Mouse (Mus musculus): ENCODE results near the gene Lpo. TPM values are rescaled to one million over a fixed set of nuclear protein-coding genes. Genes with fewer than 3 reads are reported as not detected.
"Not testable (repeated sequence)": the region's sequence is repeated elsewhere in the genome, so short reads cannot be mapped to it uniquely, and the experiment has no call there.

The Lpo gene
- 0.08 TPM in 1 of 2 replicates, not detected in the other for polyA plus RNA-seq (2014; fragmentation: Nextera tagmentation; extraction: Ambion mirVana)

DNA sequence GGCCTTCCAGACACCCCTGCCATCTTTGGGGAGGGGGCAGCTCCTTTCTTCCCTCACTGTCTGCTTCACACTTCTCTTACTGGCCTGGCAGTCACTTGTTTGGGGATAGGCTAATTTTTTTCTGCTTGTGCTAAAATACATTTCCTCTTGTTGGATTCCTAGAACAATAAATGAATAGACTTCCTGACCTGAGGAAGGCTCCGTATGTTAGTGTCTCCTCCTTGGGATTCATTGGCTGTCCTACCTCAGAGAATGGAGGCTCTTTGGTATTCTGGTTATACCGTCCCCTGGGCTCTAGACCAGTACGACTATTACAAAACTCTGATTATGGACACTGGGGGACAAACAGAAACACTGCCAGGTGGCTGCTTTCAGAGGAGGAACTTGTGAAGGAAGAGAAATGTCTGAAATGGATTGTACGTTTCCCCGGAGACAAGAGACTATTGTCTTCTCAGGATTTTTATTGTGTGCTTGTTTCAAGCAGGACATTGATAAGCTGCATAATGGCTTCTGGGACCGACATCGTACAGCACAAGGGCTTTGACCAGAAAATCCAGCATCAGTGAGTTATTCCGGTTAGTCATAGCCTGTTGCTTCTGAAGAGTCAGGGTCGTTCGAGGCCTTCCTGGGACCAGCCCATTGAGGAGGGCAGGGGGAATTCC lies at the start of gene Lpo:
Gene Lpo (minus strand): TSS at position 51 of the 662 bp plus-strand sequence.
- DNase-seq (ENCODE audit: low spot score) (no peak), ATAC-seq (replicated peaks; ENCODE audit: low FRiP score, low TSS enrichment, low read depth) (no peak)
- no peak within 1 kb of the TSS for H3K27ac ChIP-seq (ENCODE audit: low read depth)
- no peak within 1 kb of the TSS for H3K4me2 ChIP-seq (ENCODE audit: low read length)
- H3K9me3 ChIP-seq (ENCODE audit: control insufficient read depth, low read length), result no peaks in the 10 kb centered on the region
- H3K4me1 ChIP-seq (replicated peaks; ENCODE audit: control insufficient read depth, insufficient read depth, low read length), result no peaks in the 10 kb centered on the region
- H3K9ac ChIP-seq (ENCODE audit: low read length), result no peak within 1 kb of the TSS
- 58% methylated on average over 10 of the region's 10 CpGs for WGBS
- no peak within 1 kb of the TSS for H3K4me3 ChIP-seq (ENCODE audit: low read depth, low read length)
- no peaks in the 10 kb centered on the region for H3K27me3 ChIP-seq (replicated peaks; ENCODE audit: control insufficient read depth, insufficient read depth, low read length)
- no peaks in the 10 kb centered on the region for H3K36me3 ChIP-seq (ENCODE audit: control insufficient read depth, insufficient read depth, low read length)

DNA sequence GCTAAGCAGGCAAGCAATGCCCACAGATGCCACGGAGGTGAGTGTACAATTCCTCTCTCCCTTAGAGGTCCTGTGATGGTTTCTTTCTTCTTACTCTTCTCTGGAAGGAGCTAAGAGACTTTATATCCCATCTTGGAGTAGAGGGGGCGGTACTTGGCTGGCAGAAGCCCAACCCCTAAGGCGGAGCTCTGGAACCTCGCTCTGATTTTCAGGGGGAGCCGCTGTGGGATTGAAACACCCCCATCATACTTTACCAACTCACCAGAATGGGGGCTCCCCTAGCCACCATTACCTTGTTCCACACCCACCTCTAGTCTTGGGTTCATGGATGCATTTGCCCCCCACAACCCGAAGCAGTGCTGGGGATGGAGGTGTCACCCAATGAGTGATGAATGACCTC lies 47.3 kb upstream of the Lpo start, which contains the start of gene Epx:
Gene Epx (minus strand): TSS at position 101 of the 400 bp plus-strand sequence.
- H3K4me1 ChIP-seq (replicated peaks; ENCODE audit: control insufficient read depth, insufficient read depth, low read length), result no peaks in the 10 kb centered on the region
- 73% methylated on average over 6 of the region's 6 CpGs for WGBS
- H3K27ac ChIP-seq (ENCODE audit: low read depth), result no peak within 1 kb of the TSS
- no peaks in the 10 kb centered on the region for H3K36me3 ChIP-seq (ENCODE audit: control insufficient read depth, insufficient read depth, low read length)
- no peaks in the 10 kb centered on the region for H3K9me3 ChIP-seq (ENCODE audit: control insufficient read depth, low read length)
- DNase-seq (ENCODE audit: low spot score), result no peak
- H3K4me3 ChIP-seq (ENCODE audit: low read depth, low read length), result no peak within 1 kb of the TSS
- H3K9ac ChIP-seq (ENCODE audit: low read length), result no peak within 1 kb of the TSS
- H3K4me2 ChIP-seq (ENCODE audit: low read length), result no peak within 1 kb of the TSS
- no peaks in the 10 kb centered on the region for H3K27me3 ChIP-seq (replicated peaks; ENCODE audit: control insufficient read depth, insufficient read depth, low read length)
- ATAC-seq (replicated peaks; ENCODE audit: low FRiP score, low TSS enrichment, low read depth), result no peak

DNA sequence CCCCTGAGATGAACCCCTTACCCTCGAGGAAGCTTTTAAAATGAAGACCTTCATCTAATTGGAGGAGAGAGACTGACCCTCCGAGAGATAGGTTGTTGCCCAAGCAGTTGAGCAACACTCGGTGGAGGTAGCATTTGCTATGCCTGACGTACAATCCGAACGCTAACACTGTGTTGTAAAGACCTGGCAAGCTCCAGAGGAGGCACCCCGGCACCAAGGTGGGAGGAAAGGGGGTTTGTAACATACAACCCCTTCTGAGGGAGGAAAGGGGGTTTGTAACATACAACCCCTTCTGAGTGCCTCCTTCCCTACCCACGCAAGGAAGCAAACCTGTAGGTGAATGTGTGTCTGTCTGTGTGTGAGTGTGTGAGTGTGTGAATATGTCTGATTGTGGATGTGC lies 43.7 kb upstream of the Lpo start:
- Histone ChIP-seq H3K4me2 (ENCODE audit: low read length) (no peak overlapping the region), H3K27me3 (replicated peaks; ENCODE audit: control insufficient read depth, insufficient read depth, low read length) (no peaks in the 10 kb centered on the region), H3K36me3 (ENCODE audit: control insufficient read depth, insufficient read depth, low read length) (no peaks in the 10 kb centered on the region), H3K27ac (ENCODE audit: low read depth) (no peak overlapping the region), H3K9ac (ENCODE audit: low read length) (no peak overlapping the region), H3K9me3 (ENCODE audit: control insufficient read depth, low read length) (no peaks in the 10 kb centered on the region), H3K4me1 (replicated peaks; ENCODE audit: control insufficient read depth, insufficient read depth, low read length) (no peaks in the 10 kb centered on the region), H3K4me3 (ENCODE audit: low read depth, low read length) (no peak overlapping the region)
- no peak for ATAC-seq (replicated peaks; ENCODE audit: low FRiP score, low TSS enrichment, low read depth)
- DNase-seq (ENCODE audit: low spot score), result no peak
- 36% methylated on average over 8 of the region's 8 CpGs for WGBS

DNA sequence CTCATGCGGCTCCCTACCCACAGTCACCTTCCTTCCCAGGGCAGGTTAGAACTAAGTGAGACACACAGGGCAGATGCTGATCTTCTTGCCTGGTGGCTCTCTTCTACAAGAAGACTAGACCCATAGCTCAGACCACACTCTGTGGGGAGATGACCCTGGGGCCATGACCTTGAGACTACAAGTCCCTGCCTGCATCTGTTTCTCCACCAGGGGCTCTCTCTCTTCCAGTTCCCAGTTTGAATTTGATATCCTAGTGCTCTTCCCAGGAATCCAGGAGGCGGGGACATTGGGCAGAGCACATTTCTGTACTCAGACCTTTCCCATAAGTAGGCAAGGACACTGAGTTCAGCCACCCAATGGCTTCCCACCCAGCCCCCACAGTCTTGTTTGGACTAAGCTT lies 42.0 kb upstream of the Lpo start:
- 73% methylated on average over 2 of the region's 2 CpGs for WGBS
- no peaks in the 10 kb centered on the region for H3K9me3 ChIP-seq (ENCODE audit: control insufficient read depth, low read length)
- no peaks in the 10 kb centered on the region for H3K4me1 ChIP-seq (replicated peaks; ENCODE audit: control insufficient read depth, insufficient read depth, low read length)

DNA sequence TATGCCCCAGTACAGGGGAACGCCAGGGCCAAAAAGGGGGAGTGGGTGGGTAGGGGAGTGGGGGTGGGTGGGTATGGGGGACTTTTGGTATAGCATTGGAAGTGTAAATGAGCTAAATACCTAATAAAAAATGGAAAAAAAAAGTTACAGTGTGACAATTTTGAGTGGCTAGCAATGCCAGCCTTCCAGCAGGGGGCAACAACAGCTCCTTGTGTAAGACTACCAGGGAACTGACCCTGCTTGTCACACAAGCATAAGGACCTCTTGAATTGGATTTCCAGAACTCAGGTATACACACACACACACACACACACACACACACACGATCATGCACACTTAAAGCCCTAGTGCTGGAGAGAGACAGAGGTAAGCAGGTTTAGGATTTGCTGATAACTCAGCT lies 38.8 kb upstream of the Lpo start:
- not testable (repeated sequence) for H3K9ac ChIP-seq (ENCODE audit: low read length); ATAC-seq (replicated peaks; ENCODE audit: low FRiP score, low TSS enrichment, low read depth); H3K4me2 ChIP-seq (ENCODE audit: low read length); DNase-seq (ENCODE audit: low spot score); H3K9me3 ChIP-seq (ENCODE audit: control insufficient read depth, low read length); H3K4me3 ChIP-seq (ENCODE audit: low read depth, low read length); H3K4me1 ChIP-seq (replicated peaks; ENCODE audit: control insufficient read depth, insufficient read depth, low read length); H3K27ac ChIP-seq (ENCODE audit: low read depth); H3K27me3 ChIP-seq (replicated peaks; ENCODE audit: control insufficient read depth, insufficient read depth, low read length)
- H3K36me3 ChIP-seq (ENCODE audit: control insufficient read depth, insufficient read depth, low read length), result peaks cover 15% of the 10 kb centered on the region
- 84% methylated on average over 1 of the region's 2 CpGs for WGBS

More for the DNA sequence above, 42.0 kb upstream of the Lpo start:
- Histone ChIP-seq H3K9ac (ENCODE audit: low read length) (no peak overlapping the region), H3K4me3 (ENCODE audit: low read depth, low read length) (no peak overlapping the region), H3K4me2 (ENCODE audit: low read length) (no peak overlapping the region), H3K36me3 (ENCODE audit: control insufficient read depth, insufficient read depth, low read length) (no peaks in the 10 kb centered on the region), H3K27ac (ENCODE audit: low read depth) (no peak overlapping the region), H3K27me3 (replicated peaks; ENCODE audit: control insufficient read depth, insufficient read depth, low read length) (no peaks in the 10 kb centered on the region)
- DNase-seq (ENCODE audit: low spot score) (no peak), ATAC-seq (replicated peaks; ENCODE audit: low FRiP score, low TSS enrichment, low read depth) (no peak)

DNA sequence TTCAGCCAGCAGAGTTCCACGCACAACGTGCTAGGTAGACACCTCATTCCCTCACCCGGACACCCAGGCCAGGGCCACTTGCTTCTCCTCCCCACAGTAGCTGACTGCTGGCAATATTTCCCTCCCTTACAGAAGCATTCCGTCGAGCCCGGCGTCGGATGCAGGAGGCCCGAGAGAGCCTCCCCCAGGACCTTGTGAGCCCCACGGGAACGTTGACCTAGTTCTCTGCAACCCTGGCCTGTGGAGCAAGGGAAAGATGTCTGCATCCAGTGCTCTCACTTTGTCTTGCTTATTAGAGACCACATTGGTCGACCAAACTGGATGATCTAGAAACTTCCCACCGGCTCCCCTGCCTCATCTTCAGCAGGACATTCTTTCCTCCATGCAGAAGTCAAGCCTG lies 34.7 kb upstream of the Lpo start:
- Histone ChIP-seq H3K9me3 (ENCODE audit: control insufficient read depth, low read length) (no peaks in the 10 kb centered on the region), H3K4me1 (replicated peaks; ENCODE audit: control insufficient read depth, insufficient read depth, low read length) (no peaks in the 10 kb centered on the region), H3K27ac (ENCODE audit: low read depth) (no peak overlapping the region), H3K27me3 (replicated peaks; ENCODE audit: control insufficient read depth, insufficient read depth, low read length) (no peaks in the 10 kb centered on the region), H3K4me2 (ENCODE audit: low read length) (no peak overlapping the region), H3K4me3 (ENCODE audit: low read depth, low read length) (no peak overlapping the region), H3K36me3 (ENCODE audit: control insufficient read depth, insufficient read depth, low read length) (peaks cover 35% of the 10 kb centered on the region), H3K9ac (ENCODE audit: low read length) (no peak overlapping the region)
- ATAC-seq (replicated peaks; ENCODE audit: low FRiP score, low TSS enrichment, low read depth) (no peak), DNase-seq (ENCODE audit: low spot score) (no peak)
- 90% methylated on average over 13 of the region's 13 CpGs for WGBS

DNA sequence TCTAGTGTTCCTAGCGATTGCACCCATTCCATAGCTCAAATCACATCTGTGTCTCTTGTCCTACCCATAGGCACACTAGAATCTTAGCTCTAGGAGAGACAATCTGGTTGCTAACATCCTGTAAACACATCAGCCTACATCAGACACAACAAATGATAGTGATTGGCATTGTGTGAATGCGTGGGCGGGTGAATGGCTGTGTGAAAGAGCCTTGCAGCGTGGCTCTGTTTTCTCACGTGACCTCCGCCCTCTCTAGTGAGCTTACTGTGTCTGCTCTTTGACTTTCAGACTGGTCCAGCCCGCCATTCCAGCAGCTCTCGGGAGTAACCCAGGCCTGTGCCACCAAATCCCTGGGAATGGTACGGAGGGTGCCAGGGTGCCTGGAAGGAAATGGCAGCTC lies 32.3 kb upstream of the Lpo start:
- no peak for DNase-seq (ENCODE audit: low spot score)
- no peak overlapping the region for H3K27ac ChIP-seq (ENCODE audit: low read depth)
- H3K4me3 ChIP-seq (ENCODE audit: low read depth, low read length), result no peak overlapping the region
- H3K9ac ChIP-seq (ENCODE audit: low read length), result no peak overlapping the region
- no peaks in the 10 kb centered on the region for H3K27me3 ChIP-seq (replicated peaks; ENCODE audit: control insufficient read depth, insufficient read depth, low read length)
- no peaks in the 10 kb centered on the region for H3K4me1 ChIP-seq (replicated peaks; ENCODE audit: control insufficient read depth, insufficient read depth, low read length)
- H3K9me3 ChIP-seq (ENCODE audit: control insufficient read depth, low read length), result no peaks in the 10 kb centered on the region
- WGBS, result 82% methylated on average over 9 of the region's 9 CpGs
- no peak for ATAC-seq (replicated peaks; ENCODE audit: low FRiP score, low TSS enrichment, low read depth)
- no peak overlapping the region for H3K4me2 ChIP-seq (ENCODE audit: low read length)
- peaks cover 52% of the 10 kb centered on the region for H3K36me3 ChIP-seq (ENCODE audit: control insufficient read depth, insufficient read depth, low read length)

DNA sequence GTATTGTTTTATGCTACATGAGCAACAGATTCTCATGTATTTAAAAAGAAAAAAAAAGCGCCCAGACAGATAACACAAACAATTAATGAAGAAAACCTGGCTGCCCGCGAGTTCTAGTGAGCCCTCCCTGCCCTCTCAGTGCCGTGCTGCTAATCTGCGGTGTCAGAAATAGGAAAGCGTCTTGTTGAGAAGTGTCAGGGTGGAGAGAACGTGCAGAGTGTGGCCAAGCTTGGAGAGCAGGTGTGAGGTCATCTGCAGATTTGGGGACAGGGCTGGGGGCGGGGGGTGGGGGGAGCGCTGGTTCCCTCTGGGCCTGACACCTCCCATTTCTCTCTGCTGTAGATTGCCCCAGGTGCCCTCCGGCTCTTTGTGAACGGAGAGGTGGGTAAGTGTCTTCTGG lies 31.2 kb upstream of the Lpo start:
- H3K27ac ChIP-seq (ENCODE audit: low read depth), result no peak overlapping the region
- DNase-seq (ENCODE audit: low spot score), result no peak
- ATAC-seq (replicated peaks; ENCODE audit: low FRiP score, low TSS enrichment, low read depth), result no peak
- no peak overlapping the region for H3K4me3 ChIP-seq (ENCODE audit: low read depth, low read length)
- no peaks in the 10 kb centered on the region for H3K9me3 ChIP-seq (ENCODE audit: control insufficient read depth, low read length)
- H3K9ac ChIP-seq (ENCODE audit: low read length), result no peak overlapping the region
- no peaks in the 10 kb centered on the region for H3K4me1 ChIP-seq (replicated peaks; ENCODE audit: control insufficient read depth, insufficient read depth, low read length)
- no peaks in the 10 kb centered on the region for H3K27me3 ChIP-seq (replicated peaks; ENCODE audit: control insufficient read depth, insufficient read depth, low read length)
- peaks cover 53% of the 10 kb centered on the region for H3K36me3 ChIP-seq (ENCODE audit: control insufficient read depth, insufficient read depth, low read length)
- no peak overlapping the region for H3K4me2 ChIP-seq (ENCODE audit: low read length)
- 86% methylated on average over 11 of the region's 11 CpGs for WGBS

DNA sequence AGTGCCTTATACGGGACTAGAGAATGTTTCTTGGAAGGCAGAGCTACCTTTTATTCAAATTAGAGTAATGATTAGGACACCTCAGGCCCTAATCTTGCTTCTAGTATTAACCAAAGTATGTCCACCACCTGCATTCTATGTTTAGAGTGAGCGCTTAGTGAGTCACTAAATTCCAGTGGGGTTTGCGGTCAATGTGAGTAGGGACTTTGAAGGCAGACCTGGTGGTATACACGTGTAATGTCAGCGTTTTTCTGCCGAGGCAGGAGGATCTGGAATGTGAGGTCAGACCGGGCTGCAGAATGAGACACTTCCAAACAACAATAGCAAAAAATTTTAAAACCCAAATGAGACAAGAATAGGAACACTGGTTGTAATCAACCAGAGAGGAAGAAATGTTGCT lies 26.5 kb upstream of the Lpo start:
- no peak overlapping the region for H3K9ac ChIP-seq (ENCODE audit: low read length)
- peaks cover 30% of the 10 kb centered on the region for H3K36me3 ChIP-seq (ENCODE audit: control insufficient read depth, insufficient read depth, low read length)
- H3K9me3 ChIP-seq (ENCODE audit: control insufficient read depth, low read length), result no peaks in the 10 kb centered on the region
- 0 out of 2 replicates have a peak, but pooled peaks cover 3% of the 10 kb centered on the region for H3K4me1 ChIP-seq (replicated peaks; ENCODE audit: control insufficient read depth, insufficient read depth, low read length)
- WGBS, result 88% methylated on average over 7 of the region's 7 CpGs
- H3K27me3 ChIP-seq (replicated peaks; ENCODE audit: control insufficient read depth, insufficient read depth, low read length), result no peaks in the 10 kb centered on the region
- H3K27ac ChIP-seq (ENCODE audit: low read depth), result no peak overlapping the region
- H3K4me3 ChIP-seq (ENCODE audit: low read depth, low read length), result no peak overlapping the region
- ATAC-seq (replicated peaks; ENCODE audit: low FRiP score, low TSS enrichment, low read depth), result no peak
- H3K4me2 ChIP-seq (ENCODE audit: low read length), result no peak overlapping the region
- no peak for DNase-seq (ENCODE audit: low spot score)
